Mouse (Mus musculus) adrenal gland, adult (tissue): ENCODE data around the gene Lmo7.

ENCODE experiments used
- DNase-seq, 2 experiments: peaks; one replicate each; pipeline ENCODE4 v3.0.0; 2022 to 2023; ENCODE audit warnings: low spot score in 1 of 2; ENCODE audit not compliant: inconsistent age in 2 of 2

Gene Lmo7

GRCm38 (mm10) chr14:101930576-101931447 lies 201.1 kb downstream of the Lmo7 start:
- no peak for DNase-seq

GRCm38 (mm10) chr14:101931448-101931750 lies 201.6 kb downstream of the Lmo7 start:
- no peak for DNase-seq

GRCm38 (mm10) chr14:101933551-101933950 lies 203.8 kb downstream of the Lmo7 start:
- no peak for DNase-seq

- peak; percentile 22 to 80 for DNase-seq
Measured at GRCm38 (mm10) chr14:101942971-101943370, 213.2 kb downstream of the Lmo7 start.

GRCm38 (mm10) chr14:101946711-101947516 lies 217.2 kb downstream of the Lmo7 start:
- peak in 1 of 2 experiments; percentile 66 for DNase-seq

GRCm38 (mm10) chr14:101949114-101949513 lies 219.4 kb downstream of the Lmo7 start:
- peak in 1 of 2 experiments; percentile 81 for DNase-seq

- DNase-seq, result no peak
Measured at GRCm38 (mm10) chr14:101951107-101951506, 221.3 kb downstream of the Lmo7 start.

- no peak for DNase-seq
Measured at GRCm38 (mm10) chr14:101953793-101954468, 224.2 kb downstream of the Lmo7 start.

GRCm38 (mm10) chr14:101964381-101964780 lies 234.6 kb downstream of the Lmo7 start:
- DNase-seq, result peak; percentile 22 to 76

GRCm38 (mm10) chr14:101964956-101965355 lies 235.2 kb downstream of the Lmo7 start:
- DNase-seq, result peak; percentile 55 to 85

- DNase-seq, result no peak
Measured at GRCm38 (mm10) chr14:101972764-101973163, 243.0 kb downstream of the Lmo7 start.

- DNase-seq, result no peak
Measured at GRCm38 (mm10) chr14:101973171-101973570, 243.4 kb downstream of the Lmo7 start.

GRCm38 (mm10) chr14:101976021-101976685 lies 246.4 kb downstream of the Lmo7 start:
- DNase-seq, result peak in 1 of 2 experiments; percentile 29
